Mouse (Mus musculus) right cerebral cortex, adult 18-20 months (tissue): ENCODE results near the gene Cpe.
"Not testable (repeated sequence)": the region's sequence is repeated elsewhere in the genome, so short reads cannot be mapped to it uniquely, and the experiment has no call there.

Experiments used
- DNase-seq: peaks from one replicate; pipeline ENCODE4 v3.0.0; 2022; ENCODE audit warnings: mixed read lengths

Gene Cpe

DNA sequence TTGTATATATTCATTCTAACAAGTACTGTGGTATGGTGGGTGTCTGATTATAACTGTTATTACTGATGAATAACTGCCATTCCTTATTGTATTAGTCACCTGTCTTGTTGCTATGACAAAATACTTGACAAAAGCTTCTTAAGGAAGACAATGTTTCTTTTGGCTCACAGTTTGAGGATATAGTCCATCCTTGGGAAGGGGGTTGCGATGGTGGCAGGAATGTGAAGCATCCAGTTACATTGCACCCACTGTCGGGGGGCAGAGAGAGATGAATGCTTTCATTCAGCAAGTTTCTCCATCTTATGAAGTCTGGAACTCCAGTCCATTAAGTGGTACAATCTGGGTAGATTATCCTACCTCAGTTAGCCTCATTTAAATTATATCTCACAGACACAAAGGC is 19.9 kb downstream of the Cpe start:
- no peak for DNase-seq

DNA sequence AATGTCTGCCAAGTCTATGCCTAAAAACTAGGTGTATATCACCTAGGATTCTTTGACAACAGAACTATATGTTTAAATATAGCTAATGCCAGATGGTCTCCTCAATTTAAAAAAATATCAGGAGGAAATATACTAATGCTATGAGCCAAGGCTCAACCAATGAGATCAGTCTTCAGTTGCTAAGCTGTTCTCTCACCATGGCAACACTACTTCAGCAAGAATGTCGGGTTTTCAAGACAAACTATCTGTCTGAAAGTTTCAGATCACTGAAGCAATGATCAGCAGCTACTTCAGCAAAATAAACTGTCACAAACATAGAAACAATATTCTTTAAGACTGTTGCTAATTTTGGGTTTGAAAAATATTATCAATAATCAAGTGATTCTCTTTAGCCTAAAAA is 20.9 kb downstream of the Cpe start:
- no peak for DNase-seq

DNA sequence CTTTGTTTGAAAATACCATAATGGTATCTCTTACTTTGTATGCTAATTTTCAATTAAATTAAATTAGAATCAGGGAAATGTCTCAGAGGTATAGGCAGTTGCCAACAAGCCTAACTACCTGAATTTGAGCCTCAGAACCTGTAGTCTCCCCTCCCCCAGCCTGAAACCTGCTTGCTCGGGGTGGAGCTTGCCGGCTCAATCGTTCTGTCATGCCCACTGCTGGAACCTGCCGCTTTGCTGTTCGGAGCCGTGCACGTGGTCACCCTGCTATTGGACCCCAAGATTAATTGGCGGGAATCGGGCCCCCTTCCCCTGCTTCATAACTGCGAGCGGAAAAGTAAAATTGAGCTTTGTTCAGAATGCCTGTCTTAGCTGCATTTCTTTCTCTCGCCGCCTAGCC is 26.5 kb downstream of the Cpe start:
- not testable (repeated sequence) for DNase-seq

DNA sequence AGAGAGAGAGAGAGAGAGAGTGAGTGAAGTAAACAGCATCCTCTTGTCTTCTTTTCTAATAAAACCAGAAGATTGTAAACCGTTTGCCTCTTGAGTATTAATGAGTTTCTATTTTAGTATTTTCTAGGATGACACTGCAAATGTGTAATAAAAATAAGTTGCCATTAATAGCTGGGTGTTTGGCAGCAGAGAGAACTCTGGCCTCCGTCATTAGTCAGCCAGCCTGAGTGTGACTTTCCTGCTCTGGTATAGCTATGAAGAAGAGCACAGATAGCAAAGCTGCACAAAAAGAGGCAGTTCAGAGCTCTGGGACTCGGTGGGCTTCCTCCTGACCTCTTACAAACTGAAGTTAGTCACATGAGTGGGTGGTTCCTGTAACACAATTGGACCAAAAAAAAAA is 27.3 kb downstream of the Cpe start:
- DNase-seq, result no peak

DNA sequence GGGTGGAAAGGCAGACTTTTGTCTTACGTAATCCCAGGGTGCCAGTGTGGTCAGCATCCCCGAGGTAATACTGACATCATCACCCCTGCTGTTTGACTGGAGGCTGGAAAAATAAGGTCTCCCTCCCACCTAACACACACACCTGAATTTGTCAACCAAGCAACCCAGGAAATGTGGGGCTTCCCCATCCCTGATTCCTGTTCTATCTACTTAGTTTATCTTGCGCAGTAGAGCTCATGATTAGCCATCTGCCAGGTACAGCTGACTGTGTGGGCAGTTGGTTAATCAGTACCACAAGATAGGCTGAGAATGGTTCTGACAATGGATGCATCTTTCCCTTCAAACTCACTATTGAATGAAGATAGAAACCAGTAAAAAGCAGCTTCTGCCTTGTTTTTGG is 28.0 kb downstream of the Cpe start:
- peak; percentile 38 for DNase-seq

DNA sequence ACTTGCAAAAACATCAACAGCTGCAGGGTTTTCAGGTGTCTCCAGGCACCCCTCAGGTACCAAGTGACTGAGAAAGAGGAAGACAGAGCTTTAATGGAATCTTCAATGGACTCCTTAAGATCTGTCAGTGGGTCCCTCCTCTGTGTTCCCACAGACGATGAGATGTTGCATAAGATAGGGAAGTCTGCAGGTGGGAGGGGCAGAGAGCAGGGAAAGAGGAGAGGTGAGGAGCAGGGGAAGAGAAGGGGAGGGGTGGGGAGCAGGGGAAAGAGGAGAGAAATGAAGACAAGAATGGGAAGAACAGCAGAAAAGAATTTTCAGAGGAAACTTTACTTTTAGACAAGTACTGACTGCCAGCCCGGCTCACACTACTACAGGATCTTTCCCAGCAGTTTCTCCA is 28.5 kb downstream of the Cpe start:
- DNase-seq, result no peak

DNA sequence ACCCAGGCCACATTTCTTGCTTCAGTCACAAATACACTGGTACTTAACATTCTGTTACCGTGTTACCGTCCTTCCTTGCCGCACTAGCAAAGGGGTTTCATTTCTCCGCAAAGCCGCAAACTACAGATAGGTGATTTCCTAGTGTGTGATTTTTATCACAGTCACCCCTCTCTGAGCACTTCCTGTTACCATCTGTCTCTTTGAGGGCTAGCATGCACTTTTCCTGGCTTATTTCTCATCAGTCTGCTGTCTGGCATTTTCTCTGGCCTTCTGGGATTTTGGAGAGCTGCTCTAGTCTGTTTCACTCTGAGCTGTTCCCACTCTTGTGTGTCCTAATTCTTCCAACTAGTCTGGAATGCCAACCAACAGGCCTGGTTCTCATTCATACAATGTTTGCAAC is 33.8 kb downstream of the Cpe start:
- peak; percentile 75 for DNase-seq

DNA sequence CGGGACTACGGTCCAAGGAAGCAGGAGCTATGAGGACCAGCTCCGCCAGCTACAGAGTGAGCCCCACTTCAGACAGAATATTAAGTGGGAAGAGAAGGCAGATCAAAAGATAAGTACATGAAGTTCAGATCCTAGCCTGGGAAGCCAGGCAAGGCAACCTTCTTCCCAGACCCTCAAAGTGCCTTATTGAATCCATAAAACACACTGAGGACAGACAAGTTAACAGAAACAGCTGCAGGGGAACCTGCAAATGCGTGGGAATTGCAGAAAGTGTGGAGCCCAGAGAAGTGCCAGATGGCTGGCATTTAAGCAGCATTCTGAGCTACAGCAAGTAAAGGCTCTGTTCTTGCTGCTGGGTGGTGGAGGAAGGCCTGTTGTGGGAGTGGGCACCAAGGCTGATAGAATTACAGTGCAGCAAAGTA is 34.9 kb downstream of the Cpe start:
- DNase-seq, result peak; percentile 90

DNA sequence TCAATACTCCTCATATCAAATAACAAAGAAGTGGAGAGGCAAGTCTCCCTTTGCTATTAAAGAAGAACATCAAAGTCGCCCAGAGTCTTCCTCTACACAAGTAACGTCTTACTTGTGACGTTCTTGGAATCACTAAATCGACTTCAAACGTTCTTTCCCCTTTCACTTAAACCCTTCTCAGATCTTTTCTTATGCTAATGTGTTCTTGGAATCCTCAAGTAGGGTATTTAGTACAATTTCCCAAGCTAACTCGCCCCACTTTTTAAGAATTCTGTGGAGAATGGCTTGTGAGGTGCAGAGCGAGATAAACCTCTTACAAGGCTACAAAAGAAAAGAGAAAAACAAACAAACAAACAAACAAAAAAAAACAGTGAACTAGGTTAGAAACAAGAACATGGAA is 35.3 kb downstream of the Cpe start:
- no peak for DNase-seq

DNA sequence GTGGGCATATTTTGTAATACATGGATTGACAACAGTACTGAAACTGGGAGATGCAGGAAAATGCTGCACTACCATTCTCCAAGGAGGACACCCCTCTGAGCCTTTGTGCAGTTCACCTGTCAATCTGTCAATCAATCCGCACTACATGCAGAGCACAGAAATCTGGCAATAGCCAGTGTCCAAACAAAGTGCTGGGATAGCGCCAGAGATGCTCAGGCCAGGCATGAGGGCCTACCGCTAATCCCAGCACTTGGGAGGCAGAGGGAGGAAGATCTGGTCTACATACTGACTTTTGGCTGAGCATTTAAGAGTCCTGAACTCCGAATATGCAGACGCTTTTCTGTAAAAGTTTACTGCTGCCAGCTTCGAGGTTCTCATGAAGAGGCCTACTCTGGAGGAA is 37.0 kb downstream of the Cpe start:
- no peak for DNase-seq

DNA sequence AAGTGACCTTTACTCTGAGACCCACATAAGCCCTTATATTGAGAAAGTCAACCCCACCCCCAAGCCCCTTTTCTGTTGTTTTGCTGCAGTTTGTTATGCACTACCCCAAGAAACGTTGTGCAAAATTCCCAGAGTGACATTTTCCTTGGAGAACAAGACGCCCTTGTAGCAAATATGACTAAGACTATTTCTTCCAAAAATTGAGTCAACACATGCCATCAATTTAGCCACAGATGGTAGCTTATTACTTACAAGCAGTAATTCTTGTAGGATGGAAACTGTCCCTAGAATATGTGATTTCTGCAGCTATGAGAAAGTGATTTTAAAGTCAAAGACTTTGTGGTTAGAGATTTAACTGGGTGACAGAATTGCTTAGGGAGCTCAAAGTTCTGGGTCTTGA is 37.8 kb downstream of the Cpe start:
- DNase-seq, result peak; percentile 34

DNA sequence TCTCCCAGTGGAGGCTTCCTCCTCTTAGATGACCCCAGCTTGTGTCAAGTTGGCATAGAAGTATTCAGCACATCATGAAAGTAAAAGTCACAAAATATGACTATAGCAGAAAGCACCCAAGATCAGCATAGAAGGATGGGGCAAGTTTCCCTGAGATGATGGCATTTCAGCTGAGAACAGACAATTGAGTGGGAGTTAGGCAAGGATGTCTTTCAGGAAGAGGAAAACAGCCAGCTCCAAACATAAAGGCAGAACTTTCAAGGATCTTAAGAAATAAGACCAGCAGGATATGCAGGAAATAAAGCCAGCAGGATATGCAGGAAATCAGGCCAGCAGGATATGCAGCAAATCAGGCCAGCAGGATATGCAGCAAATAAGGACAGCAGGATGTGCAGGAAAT is 40.6 kb downstream of the Cpe start:
- peak; percentile 48 for DNase-seq

DNA sequence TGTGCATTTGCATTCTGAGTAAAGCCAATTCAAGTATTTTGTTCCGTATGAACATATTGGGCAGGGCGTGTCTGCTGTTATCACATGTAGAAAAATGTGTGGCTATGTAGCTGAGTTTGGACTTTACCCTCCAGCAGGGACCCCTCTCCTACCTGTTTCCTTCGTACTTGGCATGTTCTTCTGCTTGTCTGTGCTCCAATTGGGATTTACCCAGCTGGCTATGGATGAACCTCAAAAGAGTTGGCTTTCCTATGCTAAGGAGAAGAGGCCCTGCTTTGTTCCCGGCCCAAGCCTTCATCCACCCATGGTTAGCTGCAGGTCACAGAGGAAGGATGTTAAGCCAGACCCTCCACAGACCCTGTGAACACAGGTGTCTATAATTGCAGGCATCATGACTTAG is 44.8 kb downstream of the Cpe start:
- no peak for DNase-seq

DNA sequence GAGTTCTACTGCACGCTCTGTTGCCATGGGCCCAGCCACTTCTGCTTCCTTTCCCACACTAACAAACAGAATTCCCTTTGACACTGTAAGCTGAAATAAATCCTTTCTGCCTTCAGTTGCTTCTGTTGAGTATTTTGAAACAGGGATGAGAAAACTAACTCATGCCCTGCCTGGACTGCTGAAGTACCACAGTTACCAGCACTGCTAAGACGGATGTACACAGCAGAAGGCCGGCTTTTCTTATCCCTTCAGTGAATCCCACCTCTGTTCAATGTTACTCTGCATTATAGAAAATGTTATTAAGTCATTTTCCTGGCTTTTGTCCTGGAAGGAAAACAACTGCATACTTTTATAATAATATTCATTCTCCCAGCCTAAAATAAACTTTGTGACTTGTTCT is 45.7 kb downstream of the Cpe start:
- DNase-seq, result no peak

DNA sequence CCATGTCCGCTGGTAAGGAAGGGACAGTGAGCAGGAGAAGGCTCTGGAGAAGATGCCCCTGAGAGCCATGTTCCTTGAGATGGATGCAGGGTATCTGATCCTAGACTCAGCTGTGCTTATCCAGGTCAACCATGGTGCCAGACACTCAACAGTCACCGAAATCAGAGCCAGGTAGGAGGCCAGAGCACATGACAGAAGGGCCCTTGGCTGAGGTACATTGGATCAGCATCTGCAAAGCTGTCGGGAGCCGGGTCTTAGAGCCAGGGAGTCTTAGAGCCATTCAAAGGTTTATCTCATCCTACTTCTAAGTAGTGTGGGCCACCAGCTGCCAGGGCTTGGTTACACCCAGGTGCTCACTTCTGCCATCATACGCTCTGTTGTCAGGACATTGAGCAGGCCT is 46.4 kb downstream of the Cpe start:
- no peak for DNase-seq

DNA sequence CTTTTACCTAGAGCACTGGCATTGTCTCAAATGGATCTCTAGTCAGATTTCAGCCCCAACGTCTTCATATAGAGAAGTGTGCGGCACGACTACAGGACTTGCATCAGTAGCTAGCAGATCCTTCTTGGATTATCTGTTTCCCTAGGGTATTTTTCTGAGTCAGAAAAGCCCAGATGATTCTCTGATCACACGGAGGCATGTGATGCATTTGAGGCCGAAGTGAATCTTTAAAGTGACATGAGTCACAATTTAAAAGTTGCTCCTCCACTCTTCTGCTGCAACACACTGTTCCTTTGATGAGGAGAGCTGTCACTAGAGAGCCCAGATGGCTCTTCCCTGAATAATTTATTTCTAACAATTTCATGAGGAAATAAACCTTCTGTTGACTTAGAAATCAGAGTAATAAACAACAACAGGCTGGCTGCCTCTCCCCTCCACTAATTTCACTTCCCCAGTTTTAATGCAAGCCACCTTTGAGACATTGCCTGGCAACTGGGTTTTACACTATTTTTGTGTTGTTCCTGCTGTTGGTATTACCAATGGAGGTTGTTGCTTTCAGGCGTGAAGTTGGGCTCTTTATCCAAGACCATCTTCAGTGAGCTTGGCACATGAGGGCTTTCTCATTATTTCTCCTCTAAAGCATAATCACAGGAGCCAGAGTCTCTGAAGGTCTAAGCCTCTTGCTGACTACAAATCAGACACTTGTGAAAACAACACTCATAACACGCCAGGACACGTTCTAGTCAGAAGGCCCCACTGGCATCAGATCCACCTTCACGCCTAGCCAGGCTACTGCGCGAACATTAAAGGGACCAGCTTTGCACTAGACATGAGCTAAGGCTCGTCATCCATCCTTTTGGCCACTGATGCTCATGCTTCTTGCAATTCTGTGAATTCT is 48.5 kb downstream of the Cpe start:
- peak; percentile 51 for DNase-seq

DNA sequence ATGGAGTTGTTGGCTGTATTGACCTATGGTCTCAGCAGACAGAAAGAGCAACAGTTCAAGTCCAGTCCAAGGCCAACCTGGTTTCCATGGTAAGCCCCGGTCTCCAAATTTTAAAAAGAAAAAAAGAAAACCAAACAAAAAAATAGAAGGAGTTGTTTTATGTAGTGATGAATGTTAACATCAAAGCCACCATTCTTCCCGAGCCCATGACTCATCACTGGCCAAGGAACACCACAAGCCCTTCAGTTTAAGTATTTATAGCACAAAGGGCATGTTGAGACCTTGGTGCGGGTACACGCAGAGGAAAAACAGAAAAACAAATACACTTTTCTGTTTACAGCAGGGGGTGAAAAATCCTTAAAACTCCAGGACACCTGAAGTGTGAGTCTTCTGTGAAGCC is 49.5 kb downstream of the Cpe start:
- DNase-seq, result no peak

DNA sequence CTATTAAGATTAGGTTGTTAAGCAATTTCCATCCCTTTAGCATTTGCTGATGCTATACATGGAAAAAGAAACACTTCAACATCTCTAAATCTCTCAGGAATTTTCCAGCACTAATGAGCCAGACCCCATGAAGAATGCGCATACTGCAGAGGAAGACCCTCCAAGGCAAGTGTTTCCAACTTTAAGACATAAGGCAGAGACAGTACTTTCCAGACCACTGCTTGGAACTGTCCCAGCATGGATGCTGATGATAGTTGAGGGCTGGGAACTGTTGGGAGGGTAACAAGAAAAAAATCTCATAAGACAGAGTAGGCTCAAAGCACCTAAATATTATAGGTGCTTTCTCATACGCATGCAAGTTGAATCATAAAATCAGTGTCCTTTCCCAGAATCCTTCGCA is 50.1 kb downstream of the Cpe start:
- no peak for DNase-seq

DNA sequence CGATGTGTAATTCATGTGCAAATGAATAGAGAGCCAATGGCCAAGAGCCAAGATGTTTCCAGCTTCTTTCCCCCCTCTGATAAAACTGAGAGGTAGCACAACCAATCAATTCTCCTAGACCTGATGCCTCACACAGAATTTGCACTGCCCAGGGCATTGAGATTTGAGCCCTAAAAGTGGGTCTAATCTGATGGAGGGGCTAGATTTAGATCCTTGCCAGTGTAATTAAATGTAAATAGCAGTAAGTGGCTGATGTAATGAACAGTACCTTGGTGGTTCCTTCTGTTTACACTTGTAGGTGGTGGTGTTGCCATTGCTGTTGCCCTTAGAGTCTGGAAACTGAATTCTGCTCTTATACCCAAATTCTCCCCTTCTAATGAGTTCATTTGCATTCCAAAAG is 52.3 kb downstream of the Cpe start:
- no peak for DNase-seq

DNA sequence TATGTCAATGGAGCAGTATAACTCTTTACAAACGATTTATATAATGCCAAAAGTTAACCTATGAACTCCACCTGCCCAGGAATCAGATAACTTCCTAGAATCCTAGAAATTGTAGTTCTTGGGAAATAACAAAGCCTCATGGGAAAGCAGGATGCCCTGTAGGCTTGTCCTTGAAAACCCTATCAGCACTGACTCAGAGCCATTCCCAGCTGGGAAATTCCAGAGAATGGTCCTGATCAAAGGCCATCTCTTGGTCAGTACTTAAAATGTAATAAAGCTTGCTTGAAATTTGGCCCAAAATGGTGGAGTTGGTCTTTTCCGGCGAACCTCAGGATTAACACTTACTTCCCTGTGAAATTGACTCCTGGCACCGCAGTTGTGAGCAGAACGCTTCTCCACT is 53.2 kb downstream of the Cpe start:
- no peak for DNase-seq

DNA sequence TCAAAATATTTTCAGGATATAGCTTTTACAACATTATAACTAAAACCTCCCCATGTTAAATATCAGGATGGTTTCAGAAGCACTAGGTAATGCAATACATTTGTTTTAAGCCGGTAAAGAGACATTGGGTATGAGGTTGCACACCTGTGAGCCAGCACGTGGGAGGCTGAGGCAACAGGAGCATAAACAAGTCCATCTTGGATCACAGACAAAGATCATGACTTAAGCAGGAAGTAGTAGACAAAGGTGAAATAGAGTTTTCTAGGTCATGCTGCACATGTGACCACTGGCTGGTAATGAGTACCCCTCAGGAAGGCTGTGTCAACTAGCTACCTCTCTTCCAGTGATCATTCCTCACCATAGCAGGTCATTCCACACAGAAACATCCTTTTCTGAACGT is 58.0 kb downstream of the Cpe start:
- no peak for DNase-seq

DNA sequence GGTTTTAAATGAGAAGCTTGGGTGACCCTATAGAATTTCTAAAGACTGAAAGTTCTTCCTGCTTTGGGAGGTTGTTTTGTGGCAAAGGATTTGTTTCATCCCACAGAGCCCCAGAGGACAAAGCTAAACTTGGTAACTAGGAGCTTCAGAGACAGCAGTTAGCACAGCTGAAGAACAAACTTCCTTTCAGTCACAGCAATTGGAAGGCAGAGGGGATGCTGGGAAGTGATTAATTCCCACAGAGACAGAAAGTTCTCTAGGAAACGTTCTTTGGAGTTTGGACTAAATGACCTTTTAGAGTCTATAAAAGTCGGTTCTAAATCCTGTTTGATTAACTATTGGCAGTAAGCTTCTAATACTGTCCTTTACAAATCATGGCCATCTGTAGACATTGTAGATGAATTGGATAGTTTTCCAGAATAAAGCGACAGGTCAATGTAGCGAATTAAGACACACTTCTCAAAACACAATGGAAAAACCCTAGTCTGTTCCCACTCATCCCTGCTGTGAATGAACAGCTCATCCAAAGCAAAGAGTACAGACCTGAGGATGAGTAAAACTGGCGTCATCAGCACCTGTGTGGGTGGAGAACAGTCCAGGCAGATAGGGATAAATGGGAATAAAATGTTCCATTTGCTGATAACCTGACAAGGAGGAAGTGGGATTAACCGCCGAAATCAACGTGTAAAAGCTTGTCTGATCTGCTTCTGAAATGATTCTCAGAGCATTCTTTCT is 58.6 kb downstream of the Cpe start:
- peak; percentile 89 for DNase-seq

DNA sequence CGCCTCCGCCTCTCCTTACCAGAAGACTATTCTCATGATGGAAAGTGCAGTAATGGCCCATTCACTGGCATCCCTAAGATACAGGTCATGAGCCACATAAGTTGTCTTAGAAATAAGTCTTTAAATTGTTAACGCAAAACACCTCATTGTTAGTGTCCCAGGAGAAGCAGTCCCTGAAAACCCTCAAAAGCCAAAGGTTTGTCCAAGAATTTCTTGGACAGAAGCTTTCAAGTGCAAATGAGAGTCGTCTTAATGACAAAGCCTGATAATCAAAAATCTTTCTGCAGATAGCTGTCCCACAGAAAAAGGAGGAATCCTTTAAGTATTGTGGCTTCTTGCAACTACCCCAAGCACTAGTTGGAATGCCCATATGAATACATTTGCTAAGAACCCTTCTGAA is 60.7 kb downstream of the Cpe start:
- no peak for DNase-seq

DNA sequence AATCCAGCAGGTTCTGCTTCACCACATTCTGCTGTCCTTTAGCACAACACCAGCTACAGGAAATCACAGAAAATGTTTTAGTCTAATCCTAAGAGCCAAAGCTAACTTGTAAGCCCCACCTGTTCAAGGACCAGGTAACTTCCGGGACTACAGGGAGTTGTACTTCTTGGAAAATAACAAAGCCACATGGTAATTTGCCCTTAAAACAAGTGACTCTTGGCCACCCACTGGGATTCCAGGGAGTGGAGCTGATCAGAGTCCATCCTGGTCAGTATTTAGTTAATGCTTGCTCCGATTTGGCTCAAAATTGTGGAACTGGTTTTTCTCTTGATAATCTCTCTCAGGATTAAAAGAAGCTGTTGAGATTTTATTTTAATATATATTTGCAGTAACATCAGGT is 61.1 kb downstream of the Cpe start:
- DNase-seq, result no peak
